Mouse (Mus musculus) frontal cortex, postnatal 10 days (tissue): ENCODE results near the gene Musk.

Source experiments
- DNase-seq, 2 experiments: peaks; one replicate each; pipeline ENCODE4 v3.0.0; 2022; ENCODE audit warnings: low spot score in 2 of 2, mixed read lengths in 1 of 2

Musk gene

GRCm38 (mm10) chr4:58314942-58315508 lies 29.3 kb downstream of the Musk start:
- no peak for DNase-seq

DNA sequence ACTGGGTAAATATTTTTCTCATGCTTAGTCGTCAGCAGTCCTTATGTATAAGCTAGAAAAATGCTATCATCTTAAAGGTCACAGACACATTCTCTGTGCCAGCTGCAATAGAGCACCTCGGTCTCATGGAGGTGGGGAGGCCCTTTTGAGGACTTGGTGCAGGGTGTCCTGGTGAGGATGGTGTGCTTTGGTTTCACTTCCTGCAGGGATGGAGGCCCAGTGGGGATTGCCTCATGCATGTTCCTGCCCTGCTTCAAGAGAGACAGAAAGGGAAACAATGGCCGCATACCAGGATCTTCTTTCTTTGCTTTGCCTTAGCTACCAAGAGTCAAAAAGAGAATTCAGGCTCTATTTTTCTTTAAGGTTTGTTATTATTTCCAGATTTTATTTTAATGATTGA lies 31.8 kb downstream of the Musk start:
- no peak for DNase-seq

- DNase-seq = no peak
Measured at GRCm38 (mm10) chr4:58320293-58320692, 34.5 kb downstream of the Musk start.

DNA sequence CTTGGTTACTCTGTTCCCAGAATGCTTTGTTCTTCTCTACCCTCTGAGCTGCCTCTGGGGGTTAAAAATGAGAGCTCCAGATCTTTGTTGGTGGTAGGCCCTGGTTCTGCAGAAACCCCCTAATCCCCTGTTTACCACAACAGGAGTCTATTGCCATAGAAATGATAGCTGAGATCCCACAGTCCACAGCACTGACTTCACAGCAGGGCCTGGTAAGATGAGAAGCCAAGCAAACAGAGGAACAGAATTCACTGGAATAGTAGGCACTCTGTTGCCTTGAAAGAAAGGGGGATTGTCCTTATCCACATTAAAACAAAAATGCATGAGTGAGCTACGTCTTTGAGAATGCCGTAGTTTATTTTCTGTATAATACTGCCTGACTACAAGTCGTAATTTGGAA lies 41.0 kb downstream of the Musk start:
- no peak for DNase-seq

DNA sequence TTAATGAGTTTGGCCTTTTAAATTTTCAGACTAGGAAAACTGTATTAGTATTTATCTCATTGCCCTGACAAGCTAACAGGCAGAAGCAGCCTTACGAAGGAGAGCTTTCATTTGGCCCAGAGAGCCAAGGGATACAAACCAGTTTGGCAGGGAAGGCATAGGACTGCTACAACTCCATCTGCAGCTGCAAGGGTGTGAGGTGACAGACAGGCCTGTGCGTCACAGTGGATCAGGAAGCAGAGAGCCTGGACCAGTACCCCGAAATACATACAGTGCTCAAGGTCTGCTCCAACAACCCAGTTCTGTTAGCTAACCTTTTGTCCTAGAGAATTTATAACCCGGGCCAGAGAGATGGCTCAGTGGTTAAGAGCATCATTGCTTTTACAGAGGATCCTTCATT lies 42.5 kb downstream of the Musk start:
- no peak for DNase-seq

- no peak for DNase-seq
Measured at GRCm38 (mm10) chr4:58330016-58330415, 44.3 kb downstream of the Musk start.

GRCm38 (mm10) chr4:58330864-58331638 lies 45.3 kb downstream of the Musk start:
- no peak for DNase-seq

- no peak for DNase-seq
Measured at GRCm38 (mm10) chr4:58332394-58332793, 46.6 kb downstream of the Musk start.

DNA sequence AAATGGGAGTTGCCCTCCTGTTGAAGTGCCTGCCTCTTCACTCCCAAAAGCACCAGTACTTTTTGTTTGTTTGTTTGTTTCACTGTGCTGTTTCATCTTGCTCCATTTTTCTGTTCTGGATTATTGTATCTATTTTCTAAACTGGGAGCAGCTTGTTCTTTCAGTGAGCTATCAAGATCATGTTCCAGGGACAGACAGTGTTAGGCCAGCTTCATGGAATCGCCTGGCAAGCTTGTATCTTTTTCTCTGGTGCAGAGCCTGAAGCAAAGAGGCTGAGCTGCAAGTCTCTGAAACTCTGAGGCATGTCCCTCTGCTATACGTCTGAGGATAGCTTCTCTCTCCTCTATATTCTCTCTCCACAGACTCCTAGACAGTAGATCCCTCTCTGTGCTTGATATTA lies 50.5 kb downstream of the Musk start:
- DNase-seq = no peak

DNA sequence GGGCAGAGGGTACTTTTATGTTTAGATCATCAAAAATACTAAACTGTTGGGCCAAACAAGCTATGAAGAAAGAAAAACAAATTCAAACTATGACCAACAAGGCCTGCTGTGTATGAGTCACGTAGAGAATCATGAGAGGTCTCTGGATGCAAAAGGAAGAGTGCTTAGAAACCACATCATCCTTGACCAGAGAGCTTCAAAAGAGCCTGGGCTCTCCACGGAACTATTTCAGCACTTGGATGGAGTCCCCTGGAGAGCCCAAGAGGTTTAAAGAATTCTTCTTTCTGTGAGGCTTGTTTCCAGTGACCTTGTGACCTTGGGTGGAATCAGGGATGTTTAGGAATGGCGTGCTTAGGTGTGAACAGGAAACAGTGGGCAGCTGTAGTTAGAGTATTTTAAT lies 53.5 kb downstream of the Musk start:
- no peak for DNase-seq

- DNase-seq = no peak
Measured at GRCm38 (mm10) chr4:58350206-58350605, 64.4 kb downstream of the Musk start.

GRCm38 (mm10) chr4:58351165-58351564 lies 65.4 kb downstream of the Musk start:
- DNase-seq = no peak

DNA sequence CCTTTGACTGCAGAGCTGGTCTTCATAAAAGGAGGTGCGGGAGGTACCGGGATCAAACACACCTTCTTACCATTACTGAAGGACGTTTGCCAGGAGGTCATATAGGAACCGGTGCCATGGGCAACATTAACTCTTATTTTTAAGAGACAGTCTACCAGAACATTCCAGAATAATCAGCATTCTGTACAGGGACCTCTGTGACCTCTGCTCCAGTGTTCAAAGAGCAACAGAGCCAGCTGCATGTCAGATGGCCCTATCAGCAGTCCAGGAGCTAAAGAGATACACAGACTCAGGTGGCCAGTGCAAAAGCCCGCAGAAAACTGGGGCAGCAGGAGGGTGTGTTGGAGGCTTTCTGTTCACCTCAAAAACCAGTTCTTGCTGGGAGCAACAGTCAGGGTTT lies 65.8 kb downstream of the Musk start:
- DNase-seq = no peak

- no peak for DNase-seq
Measured at GRCm38 (mm10) chr4:58358996-58359395, 73.2 kb downstream of the Musk start.

GRCm38 (mm10) chr4:58365321-58365720 lies 79.6 kb downstream of the Musk start:
- DNase-seq = no peak

GRCm38 (mm10) chr4:58371106-58371505 lies 85.3 kb downstream of the Musk start:
- no peak for DNase-seq

DNA sequence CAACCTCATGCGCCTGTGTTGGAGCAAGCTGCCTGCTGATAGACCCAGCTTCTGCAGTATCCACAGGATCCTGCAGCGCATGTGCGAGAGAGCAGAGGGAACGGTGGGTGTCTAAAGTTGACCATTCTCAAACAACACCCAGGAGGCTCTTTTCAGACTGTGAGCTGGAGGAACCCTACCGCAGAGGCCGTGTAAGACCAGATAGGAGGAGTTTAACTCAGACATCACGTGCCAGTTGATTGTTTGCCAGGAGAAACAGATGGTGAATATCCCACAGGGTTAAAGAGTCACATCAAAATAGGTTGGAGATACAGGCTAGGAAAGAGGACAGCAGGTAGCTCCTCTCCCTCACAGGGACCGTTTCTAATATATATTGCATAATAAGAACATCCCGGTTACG lies 87.8 kb downstream of the Musk start:
- no peak for DNase-seq

- DNase-seq = no peak
Measured at GRCm38 (mm10) chr4:58374141-58374870, 88.5 kb downstream of the Musk start.

DNA sequence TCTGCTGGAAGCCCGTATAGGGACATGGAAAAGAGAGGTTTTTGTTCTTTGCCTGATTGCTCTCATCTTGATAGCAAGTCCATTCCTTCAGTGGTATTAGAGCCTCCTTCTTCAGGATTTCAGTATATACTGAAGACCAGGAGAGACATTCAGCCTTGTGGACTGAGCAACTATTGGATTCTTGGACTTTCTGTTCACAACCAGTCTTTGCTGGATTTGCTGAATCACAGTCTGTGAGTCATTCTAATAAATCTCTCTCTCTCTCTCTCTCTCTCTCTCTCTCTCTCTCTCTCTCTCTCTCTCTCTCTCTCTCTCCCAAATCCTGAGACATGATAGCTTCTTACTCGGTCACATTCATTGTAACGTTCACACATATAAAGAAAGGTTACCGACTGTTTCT lies 93.4 kb downstream of the Musk start:
- DNase-seq = no peak

- DNase-seq = peak; percentile 73 to 77
Measured at GRCm38 (mm10) chr4:58400861-58401341, 115.1 kb downstream of the Musk start.

GRCm38 (mm10) chr4:58401973-58402501 lies 116.3 kb downstream of the Musk start:
- DNase-seq = peak in 1 of 2 experiments; percentile 21
